Mouse (Mus musculus) layer of hippocampus, adult 2 months (tissue): ENCODE results near the gene Trim46. TPM values are rescaled to one million over a fixed set of nuclear protein-coding genes. Genes with fewer than 3 reads are reported as not detected.
A peak's percentile ranks its signal among the peaks of the same experiment; 100 is the strongest.

ENCODE experiments used
- DNase-seq, 2 experiments: peaks; one replicate each; pipeline ENCODE4 v3.0.0; 2022; ENCODE audit warnings: low spot score in 2 of 2
- H3K27ac ChIP-seq: fragments of 200-600 bp; 2 replicates; pipeline ENCODE4 v1.8.1; 2022
- H3K4me3 ChIP-seq: fragments of 200-600 bp; 2 replicates; pipeline ENCODE4 v1.8.1; 2022; ENCODE audit warnings: mild to moderate bottlenecking
- CTCF ChIP-seq: fragments of 200-600 bp; conservative IDR thresholded peaks from 2 replicates; pipeline ENCODE4 v1.8.1; 2022; ENCODE audit warnings: antibody characterized with exemption, mild to moderate bottlenecking, moderate library complexity
- total RNA-seq, 2 experiments: library from RNA; stranded (reverse); gene quantifications; 2 replicates each; pipeline ENCODE4 v1.2.3; 2021

Gene Trim46
- total RNA-seq, 2 experiments from 2014 or later = 89.1 to 92.8 TPM

- peak; percentile 82 to 87 for DNase-seq
- peak overlapping the region; percentile 95 for H3K4me3 ChIP-seq
- no peak for TF ChIP-seq CTCF
- H3K27ac ChIP-seq = peak overlapping the region; percentile 97
Measured at GRCm38 (mm10) chr3:89266439-89266893, 20.4 kb upstream of the Trim46 start.

DNA sequence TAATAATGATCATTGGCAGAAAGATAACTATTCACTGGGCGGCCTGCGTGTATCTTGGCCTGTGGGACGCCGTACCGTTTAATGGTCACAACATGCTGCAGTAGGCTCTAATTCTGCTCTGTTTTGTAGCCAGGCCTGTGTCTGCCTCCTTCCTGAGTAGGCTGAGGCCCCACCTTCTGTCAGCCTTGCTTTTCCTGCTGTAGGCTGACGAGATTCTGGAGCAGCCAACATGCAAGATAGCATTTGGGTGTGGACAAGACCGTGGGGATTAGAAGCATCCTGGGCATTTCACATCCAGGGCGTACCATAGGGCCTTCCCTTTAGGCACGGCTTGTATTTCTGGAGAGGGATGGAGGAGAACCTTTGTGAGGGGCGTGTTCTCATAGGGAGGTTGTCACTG is 16.3 kb upstream of the Trim46 start:
- Histone ChIP-seq H3K27ac (peak overlapping the region; percentile 62), H3K4me3 (no peak overlapping the region)
- no peak for DNase-seq
- no peak for TF ChIP-seq CTCF

GRCm38 (mm10) chr3:89260211-89260610 is 14.1 kb upstream of the Trim46 start:
- H3K27ac ChIP-seq = no peak overlapping the region
- no peak overlapping the region for H3K4me3 ChIP-seq
- TF ChIP-seq CTCF = no peak
- no peak for DNase-seq

DNA sequence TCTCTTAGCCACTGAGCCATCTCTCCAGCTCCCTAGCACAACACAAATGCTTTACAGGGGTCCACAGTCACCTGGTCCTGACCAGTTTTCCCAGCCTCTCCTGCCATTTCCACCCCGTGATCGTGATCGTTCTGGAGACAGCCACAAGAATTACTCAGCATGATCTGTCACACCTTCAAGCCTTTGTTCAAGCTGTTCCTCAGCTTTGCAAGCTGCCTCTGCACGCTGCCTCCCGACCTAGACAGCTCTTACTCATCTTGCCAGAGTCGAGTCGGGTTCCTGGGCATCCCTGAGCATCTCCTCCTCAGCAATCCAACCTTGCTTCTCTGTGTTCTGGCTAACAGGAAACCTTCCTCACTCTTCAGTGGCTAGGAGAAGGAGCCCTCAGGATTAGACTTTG is 13.0 kb upstream of the Trim46 start, which contains the start of gene Dpm3:
TSS of gene Dpm3 (plus strand) at position 283 of the 400 bp plus-strand sequence.
- no peak for DNase-seq
- Histone ChIP-seq H3K4me3 (no peak within 1 kb of the TSS), H3K27ac (no peak within 1 kb of the TSS)
- no peak for TF ChIP-seq CTCF

DNA sequence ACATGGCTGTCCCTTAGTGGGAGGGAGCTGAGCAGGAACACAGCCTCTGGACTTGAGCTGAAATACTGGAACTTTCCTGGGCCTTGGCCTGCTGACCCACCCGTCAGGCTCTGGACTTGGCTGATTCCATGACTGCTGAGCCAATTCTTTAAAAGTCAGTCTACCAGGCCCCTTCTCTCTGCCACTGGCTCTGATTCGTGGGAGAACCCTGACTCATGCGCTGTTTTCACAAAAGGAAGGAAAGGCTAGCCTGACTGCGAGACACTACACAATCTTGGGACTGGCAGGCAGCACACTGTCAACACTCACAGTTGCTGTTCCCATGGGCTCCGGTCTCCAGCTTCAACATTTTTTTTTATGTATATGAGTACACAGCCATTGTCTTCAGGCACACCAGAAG is 10.1 kb upstream of the Trim46 start:
- no peak for TF ChIP-seq CTCF

DNA sequence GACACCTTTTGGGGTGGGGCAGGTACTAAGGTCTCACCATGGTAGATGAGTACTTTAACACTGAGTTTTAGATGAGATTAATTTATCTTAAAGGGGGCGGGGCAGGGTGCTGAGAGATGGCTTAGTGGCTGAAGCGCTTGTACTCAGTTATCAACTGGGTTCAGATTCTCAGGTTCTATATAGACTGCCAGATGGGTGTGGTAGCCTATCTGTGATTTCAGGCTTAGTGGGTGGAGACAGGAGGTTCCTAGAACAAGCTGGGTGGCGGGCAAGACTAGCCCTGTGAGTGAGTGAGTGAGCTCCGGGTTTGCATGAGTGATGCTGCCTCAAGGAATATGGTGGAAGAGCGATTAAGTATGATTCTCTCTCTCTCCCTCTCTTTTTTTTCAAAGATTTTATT is 8.9 kb upstream of the Trim46 start:
- no peak for TF ChIP-seq CTCF
- Histone ChIP-seq H3K27ac (no peak overlapping the region), H3K4me3 (no peak overlapping the region)
- DNase-seq = no peak

More for the DNA sequence above, 10.1 kb upstream of the Trim46 start:
- no peak for DNase-seq
- H3K27ac ChIP-seq = no peak overlapping the region
- no peak overlapping the region for H3K4me3 ChIP-seq

- peak overlapping the region; percentile 52 for H3K27ac ChIP-seq
- TF ChIP-seq CTCF = no peak
- DNase-seq = no peak
- H3K4me3 ChIP-seq = no peak overlapping the region
Measured at GRCm38 (mm10) chr3:89251365-89251895, 5.3 kb upstream of the Trim46 start.

DNA sequence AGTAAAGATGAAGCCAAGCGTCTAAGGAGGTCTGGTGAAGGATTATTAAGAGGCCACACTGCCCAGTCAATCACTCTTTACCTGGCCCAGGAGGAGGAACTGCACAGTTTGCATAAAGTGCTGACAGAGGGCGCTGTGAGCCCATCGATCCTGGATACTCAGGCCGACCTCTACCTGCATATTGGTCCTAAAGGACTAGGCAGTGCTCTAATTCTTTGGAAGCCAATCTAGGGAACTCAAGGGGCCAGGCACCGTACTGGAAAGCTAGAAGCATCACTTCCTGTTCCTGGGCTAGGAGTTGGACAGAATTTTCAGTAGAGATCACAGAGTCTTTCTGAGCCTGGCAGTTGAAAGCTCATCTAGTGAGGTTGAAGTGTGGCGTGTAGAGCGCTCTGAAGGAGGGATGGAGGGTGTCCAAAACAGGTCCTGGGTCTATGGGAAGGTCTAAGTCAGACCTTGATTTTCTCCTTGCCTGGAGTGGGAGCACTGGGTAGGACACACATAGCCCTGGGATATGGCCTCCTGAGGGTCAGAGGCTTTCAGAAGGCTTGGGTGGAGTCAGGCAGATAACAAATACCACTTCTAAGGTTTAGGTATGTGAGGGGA is 4.4 kb upstream of the Trim46 start:
- H3K4me3 ChIP-seq = no peak overlapping the region
- H3K27ac ChIP-seq = peak overlapping the region; percentile 51
- TF ChIP-seq CTCF = peak; percentile 86
- no peak for DNase-seq

GRCm38 (mm10) chr3:89247466-89247865 is 1.4 kb upstream of the Trim46 start:
- Histone ChIP-seq H3K4me3 (no peak overlapping the region), H3K27ac (no peak overlapping the region)
- no peak for DNase-seq
- TF ChIP-seq CTCF = no peak

- peak; percentile 78 to 85 for DNase-seq
- peak within 1 kb of the TSS; percentile 89 for H3K4me3 ChIP-seq
- peak within 1 kb of the TSS; percentile 98 for H3K27ac ChIP-seq
- no peak for TF ChIP-seq CTCF
Measured at GRCm38 (mm10) chr3:89245688-89246171, 379 bp downstream of the Trim46 start, which contains the start of gene Krtcap2. Krtcap2 (plus strand) TSS chr3:89245966.

- H3K27ac ChIP-seq = peak overlapping the region; percentile 98
- H3K4me3 ChIP-seq = peak overlapping the region; percentile 89
- DNase-seq = peak in 1 of 2 experiments; percentile 68
- no peak for TF ChIP-seq CTCF
Measured at GRCm38 (mm10) chr3:89244982-89245687, 974 bp downstream of the Trim46 start.

DNA sequence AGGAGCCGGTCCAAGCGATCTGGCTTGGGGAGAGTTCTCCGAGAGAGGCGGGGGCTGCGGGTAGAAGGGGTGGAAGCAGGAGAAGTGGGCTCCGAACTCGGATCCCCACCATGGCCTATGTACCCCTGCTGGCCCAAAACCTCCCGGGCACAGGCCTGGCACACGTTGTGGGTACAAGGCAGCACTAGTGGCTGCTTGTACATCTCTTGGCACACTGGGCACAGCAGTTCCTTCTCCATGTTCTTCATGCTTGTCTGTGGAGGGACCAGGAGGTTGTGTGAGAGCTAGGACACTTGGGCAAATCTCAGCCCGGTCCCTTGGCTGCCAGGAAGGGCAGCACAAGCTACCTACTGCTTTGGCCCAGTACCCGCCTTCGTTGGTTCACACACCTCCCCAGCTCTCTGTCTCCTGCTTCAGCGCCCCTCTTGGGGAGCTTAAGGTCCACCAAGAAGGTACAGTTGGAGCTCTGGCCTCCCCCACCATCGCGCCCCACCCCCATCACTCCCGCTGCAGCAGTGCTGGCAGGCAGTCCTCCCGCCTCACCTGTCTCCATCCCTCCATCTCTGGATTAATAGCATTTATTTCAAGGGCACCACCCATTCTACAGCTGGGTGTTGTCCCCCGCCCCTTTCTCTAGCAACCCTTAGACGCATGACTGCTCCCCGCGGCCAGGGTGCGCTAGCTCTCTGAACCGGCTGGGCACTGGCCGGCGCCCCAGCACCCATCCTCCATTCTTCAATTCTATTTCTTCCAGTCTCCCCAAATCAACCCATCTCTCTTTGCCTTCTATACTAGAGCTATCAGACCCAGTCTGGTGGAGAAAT is 1.7 kb downstream of the Trim46 start:
- no peak for DNase-seq
- peak; percentile 64 for TF ChIP-seq CTCF
- peak overlapping the region; percentile 89 for H3K4me3 ChIP-seq
- peak overlapping the region; percentile 98 for H3K27ac ChIP-seq
